Mouse (Mus musculus) lung, adult 10 weeks (tissue): ENCODE results near the gene AI413582. TPM values are rescaled to one million over a fixed set of nuclear protein-coding genes. Genes with fewer than 3 reads are reported as not detected.

Source experiments
- polyA plus RNA-seq: library from polyadenylated mRNA; stranded (reverse); fragments of 350-450 nt; fragmentation: Illumina TruSeq; extraction: RNeasy Lipid Tissue Mini Kit (QIAGEN cat#74804); gene quantifications from one replicate; pipeline ENCODE4 v1.2.3, GENCODE M21; 2014; ENCODE audit warnings: low read depth, low replicate concordance; ENCODE audit not compliant: insufficient read depth

Gene AI413582
- 48.4 TPM for polyA plus RNA-seq

GRCm38 (mm10) chr17:27565163-27565941, at the start of gene AI413582:
Gene AI413582, minus strand, starts transcription at chr17:27565756.

DNA sequence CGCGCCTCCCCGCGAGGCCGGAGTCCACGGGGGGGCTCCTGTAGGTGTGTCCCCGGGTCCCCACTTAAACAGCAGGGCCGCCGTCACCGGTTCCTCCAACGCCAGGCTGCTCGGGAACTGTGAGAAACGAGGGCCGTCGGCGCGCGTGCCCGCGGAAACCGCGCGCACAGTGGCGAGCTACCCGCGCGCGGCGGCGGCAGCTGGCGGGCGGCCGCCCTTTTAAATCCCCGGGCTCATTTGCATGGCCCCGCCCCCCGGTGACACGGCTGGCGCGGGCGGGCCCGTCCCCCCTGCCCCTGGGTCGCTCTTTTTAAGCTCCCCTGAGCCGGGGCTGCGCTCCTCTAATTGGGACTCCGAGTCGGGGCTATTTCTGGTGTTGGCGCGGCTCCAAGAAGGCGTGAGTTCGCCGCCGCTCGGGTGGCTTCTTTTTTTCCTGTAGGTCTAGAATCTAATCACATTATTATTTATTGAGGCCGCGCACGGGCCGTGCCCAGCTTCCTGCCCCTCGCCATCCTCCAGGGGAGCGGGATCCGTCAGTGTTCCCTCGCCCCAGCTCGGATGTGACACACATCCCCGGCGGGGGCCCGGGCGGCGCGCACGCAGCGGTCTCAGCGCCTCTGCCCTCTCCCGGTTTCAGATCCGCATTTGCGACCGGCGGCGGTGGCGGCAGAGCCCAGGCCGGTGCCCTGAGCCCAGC, 9.1 kb downstream of the AI413582 start, which contains the start of gene Hmga1:
Hmga1 (plus strand) TSS at position 183 of the 697 bp plus-strand sequence.

DNA sequence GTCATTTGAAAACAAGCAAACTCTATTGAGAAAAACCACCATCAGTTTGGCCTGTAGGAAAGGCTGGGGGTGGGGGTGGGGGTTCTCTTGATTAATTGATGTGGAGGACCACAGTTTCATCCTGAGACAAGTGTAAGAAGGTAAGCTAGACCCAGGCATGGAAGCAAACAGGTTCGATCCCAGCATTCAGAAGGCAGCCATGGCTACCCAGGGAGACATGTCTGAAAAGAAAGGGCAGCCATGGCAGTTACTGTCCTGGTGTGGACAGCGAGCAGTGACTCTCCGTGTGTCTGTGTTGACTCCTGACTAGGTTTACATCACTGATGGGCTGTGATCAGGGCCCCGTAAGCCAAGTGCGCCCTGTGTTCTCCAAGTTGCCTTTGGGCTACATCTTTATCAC, 44.3 kb downstream of the AI413582 start, which contains the start of gene Grm4:
Grm4 (minus strand) TSS at position 101 of the 400 bp plus-strand sequence.

Other genes starting within 250 kb of the AI413582 start
- gene Grm4, start 44.4 kb downstream of the AI413582 start, polyA plus RNA-seq = 0.50 TPM
- 34.9 TPM for gene Hmga1, start 9.3 kb downstream of the AI413582 start, polyA plus RNA-seq
- 66.5 TPM for gene Nudt3, start 57.7 kb upstream of the AI413582 start, polyA plus RNA-seq
- not detected for gene RPS10-NUDT3, start 69.5 kb upstream of the AI413582 start, polyA plus RNA-seq
- gene Rps10, start 70.9 kb upstream of the AI413582 start, polyA plus RNA-seq = 1,905 TPM
- 0.43 TPM for gene Pacsin1, start 89.8 kb upstream of the AI413582 start, polyA plus RNA-seq
- 2.5 TPM for gene Spdef, start 163.2 kb upstream of the AI413582 start, polyA plus RNA-seq